Mouse (Mus musculus) CH12.LX (cell line): ENCODE results near the gene Dph6. TPM values are rescaled to one million over a fixed set of nuclear protein-coding genes. Genes with fewer than 3 reads are reported as not detected.

ENCODE experiments used
- DNase-seq: peaks from one replicate; pipeline ENCODE4 v3.0.0-alpha.2; 2013; ENCODE audit errors: extremely low read depth
- H3K27ac ChIP-seq: 2 replicates; pipeline ENCODE4 v1.5.1; 2012; ENCODE audit warnings: low read depth, mild to moderate bottlenecking, control low read depth, moderate library complexity; ENCODE audit not compliant: insufficient read depth
- H3K27me3 ChIP-seq: replicated peaks from 2 replicates; pipeline ENCODE3; 2012; ENCODE audit warnings: inconsistent platforms
- H3K36me3 ChIP-seq, 2 experiments: replicated peaks in 1 of 2; 2 replicates each; pipeline versions ENCODE3 to v1.6.1; 2012; ENCODE audit warnings: inconsistent platforms in 1 of 2, low read length in 1 of 2, mild to moderate bottlenecking in 1 of 2, mixed read lengths in 1 of 2, moderate library complexity in 1 of 2; ENCODE audit not compliant: control insufficient read depth in 1 of 2, insufficient read depth in 1 of 2
- H3K4me1 ChIP-seq, 2 experiments: 2 replicates each; pipeline ENCODE4 v1.6.1; 2012; ENCODE audit warnings: inconsistent platforms in 1 of 2, moderate library complexity in 1 of 2; ENCODE audit not compliant: insufficient read depth in 2 of 2, control insufficient read depth in 1 of 2
- H3K4me2 ChIP-seq: 2 replicates; pipeline ENCODE4 v1.6.1; 2012; ENCODE audit warnings: low read depth, mild to moderate bottlenecking, control low read depth; ENCODE audit not compliant: poor library complexity, insufficient read depth, severe bottlenecking
- H3K4me3 ChIP-seq, 3 experiments: fragments of 150-350 bp in 1 of 3; sonication (generic) in 1 of 3; replicated peaks in 1 of 3; 2 replicates each; pipeline versions ENCODE3 to v1.5.1; 2011 to 2012; ENCODE audit warnings: low read depth in 2 of 3, low read length in 2 of 3, mild to moderate bottlenecking in 2 of 3, moderate library complexity in 2 of 3, control low read depth in 1 of 3, improper control_type of control experiment in 1 of 3, inconsistent platforms in 1 of 3, mixed read lengths in 1 of 3; ENCODE audit not compliant: poor library complexity in 1 of 3
- H3K79me2 ChIP-seq: replicated peaks from 2 replicates; pipeline ENCODE4 v1.6.1; 2012; ENCODE audit warnings: mild to moderate bottlenecking, moderate library complexity; ENCODE audit not compliant: control insufficient read depth, poor library complexity, insufficient read depth, severe bottlenecking; ENCODE audit errors: extremely low read depth
- H3K9ac ChIP-seq: 2 replicates; pipeline ENCODE4 v1.6.1; 2012; ENCODE audit warnings: low read depth, mild to moderate bottlenecking, control low read depth, moderate library complexity; ENCODE audit not compliant: insufficient read depth
- H3K9me3 ChIP-seq: replicated peaks from 2 replicates; pipeline ENCODE3; 2012; ENCODE audit warnings: low read length, inconsistent platforms, mixed read lengths
- CHD2 ChIP-seq: IDR thresholded peaks from 2 replicates; pipeline ENCODE4 v1.6.1; 2011; ENCODE audit warnings: low read length, improper control_type of control experiment
- CTCF ChIP-seq, 2 experiments: IDR thresholded peaks in 1 of 2; conservative IDR thresholded peaks in 1 of 2; 2 replicates each; pipeline ENCODE4 v1.5.1; 2011 to 2012; ENCODE audit warnings: low read depth in 2 of 2, low read length in 2 of 2, improper control_type of control experiment in 1 of 2, inconsistent platforms in 1 of 2, mild to moderate bottlenecking in 1 of 2, moderate library complexity in 1 of 2
- ELF1 ChIP-seq: IDR thresholded peaks from 2 replicates; pipeline ENCODE4 v1.6.1; 2014; ENCODE audit warnings: low read depth, mild to moderate bottlenecking, inconsistent platforms, low read length, improper control_type of control experiment
- EP300 ChIP-seq: IDR thresholded peaks from 2 replicates; pipeline ENCODE4 v1.6.1; 2011; ENCODE audit warnings: low read length, improper control_type of control experiment
- HCFC1 ChIP-seq: IDR thresholded peaks from 2 replicates; pipeline ENCODE4 v1.6.1; 2012; ENCODE audit warnings: low read depth, mild to moderate bottlenecking, inconsistent platforms, low read length, improper control_type of control experiment
- KAT2A ChIP-seq: IDR thresholded peaks from 2 replicates; pipeline ENCODE4 v1.6.1; 2012; ENCODE audit warnings: low read length, improper control_type of control experiment, inconsistent platforms; ENCODE audit not compliant: insufficient replicate concordance
- MAFK ChIP-seq: IDR thresholded peaks from 2 replicates; pipeline ENCODE4 v1.6.1; 2011; ENCODE audit warnings: low read length, improper control_type of control experiment; ENCODE audit not compliant: insufficient replicate concordance
- MEF2A ChIP-seq: IDR thresholded peaks from 2 replicates; pipeline ENCODE4 v1.6.1; 2014; ENCODE audit warnings: low read depth, mild to moderate bottlenecking, inconsistent platforms, low read length, improper control_type of control experiment, borderline replicate concordance
- POLR2AphosphoS2 ChIP-seq: IDR thresholded peaks from 2 replicates; pipeline ENCODE4 v1.6.1; 2011; ENCODE audit warnings: low read depth, low read length, improper control_type of control experiment
- RAD21 ChIP-seq: IDR thresholded peaks from 2 replicates; pipeline ENCODE4 v1.6.1; 2011; ENCODE audit warnings: low read depth, mild to moderate bottlenecking, low read length, improper control_type of control experiment, moderate library complexity
- RCOR1 ChIP-seq: conservative IDR thresholded peaks from 2 replicates; pipeline ENCODE4 v1.6.1; 2012; ENCODE audit warnings: low read depth, mild to moderate bottlenecking, inconsistent platforms, low read length, improper control_type of control experiment
- SMC3 ChIP-seq: IDR thresholded peaks from 2 replicates; pipeline ENCODE4 v1.6.1; 2011; ENCODE audit warnings: low read depth, low read length, improper control_type of control experiment
- TCF12 ChIP-seq: IDR thresholded peaks from 2 replicates; pipeline ENCODE4 v1.6.1; 2014; ENCODE audit warnings: low read depth, mild to moderate bottlenecking, inconsistent platforms, low read length, improper control_type of control experiment
- UBTF ChIP-seq: IDR thresholded peaks from 2 replicates; pipeline ENCODE4 v1.6.1; 2012; ENCODE audit warnings: low read depth, mild to moderate bottlenecking, inconsistent platforms, low read length, improper control_type of control experiment, moderate library complexity
- ZKSCAN1 ChIP-seq: IDR thresholded peaks from 2 replicates; pipeline ENCODE4 v1.6.1; 2012; ENCODE audit warnings: low read depth, inconsistent platforms, low read length, improper control_type of control experiment, borderline replicate concordance
- ZMIZ1 ChIP-seq: IDR thresholded peaks from 2 replicates; pipeline ENCODE4 v1.6.1; 2012; ENCODE audit warnings: low read depth, mild to moderate bottlenecking, inconsistent platforms, low read length, improper control_type of control experiment
- ZNF384 ChIP-seq: IDR thresholded peaks from 2 replicates; pipeline ENCODE4 v1.6.1; 2012; ENCODE audit warnings: low read depth, low read length, improper control_type of control experiment, inconsistent platforms
- dilution Hi-C: fragments of 300-500 bp; cut with MboI; formaldehyde crosslinking; loops from 2 replicates; pipeline ENCODE4 v1.14.3; 2020; ENCODE audit warnings: low sequenced_read_pairs; ENCODE audit not compliant: extremely low pct_unique_long_range_greater_than_20kb, extremely low pct_ligation_motif_present
- in situ Hi-C: fragments of 300-500 bp; cut with MboI; formaldehyde crosslinking; loops from 3 replicates; pipeline ENCODE4 v1.14.3; 2019; ENCODE audit warnings: low sequenced_read_pairs, low pct_ligation_motif_present, low pct_unique_long_range_greater_than_20kb, mixed read lengths
- polyA plus RNA-seq: library from polyadenylated mRNA; unstranded; fragments of >175 nt; gene quantifications from 2 replicates; pipeline ENCODE4 v1.2.1, GENCODE M21; 2012; ENCODE audit warnings: low read depth; ENCODE audit not compliant: insufficient read length
- total RNA-seq, 2 experiments: library from RNA; depleted of rRNA; stranded (reverse); fragments of 300-350 nt in 1 of 2; fragments of >200 nt in 1 of 2; gene quantifications; 2 replicates each; pipeline ENCODE4 v1.2.3; 2012 to 2014

Gene Dph6
- total and polyA plus RNA-seq, 3 experiments: 11.1 to 25.2 (median 18.3) TPM

GRCm38 (mm10) chr2:114622550-114622939 lies 32.2 kb downstream of the Dph6 start:
- in situ Hi-C loops: no loop called here
- Histone ChIP-seq H3K36me3 (peaks cover 0 to 6% of the 10 kb centered on the region in 2 experiments), H3K27ac (no peak overlapping the region)
- no peak for DNase-seq
- TF ChIP-seq MEF2A (no peak), ZMIZ1 (no peak), MAFK (no peak), ZKSCAN1 (no peak), ELF1 (no peak), RCOR1 (no peak), KAT2A (no peak), CHD2 (no peak), UBTF (no peak), POLR2AphosphoS2 (no peak), EP300 (no peak)
- TF ChIP-seq, all 38 proteins: peak for 0
- dilution Hi-C loops: no loop called here
- no peak overlapping the region for H3K9ac ChIP-seq
- H3K4me1 ChIP-seq: 0 out of 4 replicates have a peak, but pooled peaks cover 0 to 2% of the 10 kb centered on the region in 2 experiments
- H3K79me2 ChIP-seq: no peaks in the 10 kb centered on the region
- no peaks in the 10 kb centered on the region for H3K27me3 ChIP-seq
- no peak overlapping the region for H3K4me2 ChIP-seq
- H3K9me3 ChIP-seq: no peaks in the 10 kb centered on the region
- no peak overlapping the region for H3K4me3 ChIP-seq

- H3K4me1 ChIP-seq: 0 out of 4 replicates have a peak, but pooled peaks cover 0 to 2% of the 10 kb centered on the region in 2 experiments
- in situ Hi-C loops (no loop called here), dilution Hi-C loops (no loop called here)
- no peaks in the 10 kb centered on the region for H3K79me2 ChIP-seq
- peak; percentile 9 for DNase-seq
- no peak overlapping the region for H3K9ac ChIP-seq
- no peak overlapping the region for H3K4me3 ChIP-seq
- no peak overlapping the region for H3K4me2 ChIP-seq
- peaks cover 0 to 6% of the 10 kb centered on the region in 2 experiments for H3K36me3 ChIP-seq
- H3K27me3 ChIP-seq: no peaks in the 10 kb centered on the region
- H3K27ac ChIP-seq: no peak overlapping the region
- TF ChIP-seq ZNF384 (peak; percentile 73), SMC3 (peak; percentile 35), HCFC1 (no peak), RAD21 (peak; percentile 66), MAFK (no peak), CTCF (conservative IDR thresholded peaks at IDR 0.05 in 1 of 2, IDR thresholded peaks at IDR 0.05 in 1 of 2; ENCODE audit: low read depth in 2 of 2, low read length in 2 of 2) (peak in 1 of 2 experiments; percentile 54; a peak in 2 of 4 replicates), TCF12 (no peak)
- H3K9me3 ChIP-seq: no peaks in the 10 kb centered on the region
Measured at GRCm38 (mm10) chr2:114621781-114622549, 32.8 kb downstream of the Dph6 start.
